Mouse (Mus musculus) urinary bladder, postnatal 10 days (tissue): ENCODE data around the gene Epdr1.
"Not testable (repeated sequence)": the region's sequence is repeated elsewhere in the genome, so short reads cannot be mapped to it uniquely, and the experiment has no call there.

Experiments used
- DNase-seq: peaks from one replicate; pipeline ENCODE4 v3.0.0; 2022; ENCODE audit warnings: low spot score

Epdr1 gene

GRCm38 (mm10) chr13:19604916-19605315, 14.8 kb downstream of the Epdr1 start:
- no peak for DNase-seq

- no peak for DNase-seq
These were observed 16.0 kb downstream of the Epdr1 start for GRCm38 (mm10) chr13:19603719-19604118.

- DNase-seq, result no peak
These were observed 17.2 kb downstream of the Epdr1 start for GRCm38 (mm10) chr13:19602531-19602930.

GRCm38 (mm10) chr13:19599242-19599641, 20.5 kb downstream of the Epdr1 start:
- DNase-seq, result no peak

GRCm38 (mm10) chr13:19595141-19595540, 24.6 kb downstream of the Epdr1 start:
- DNase-seq, result no peak

GRCm38 (mm10) chr13:19590996-19591759, 28.5 kb downstream of the Epdr1 start:
- no peak for DNase-seq

- DNase-seq, result no peak
These were observed 43.8 kb downstream of the Epdr1 start for GRCm38 (mm10) chr13:19575947-19576346.

- not testable (repeated sequence) for DNase-seq
These were observed 45.0 kb downstream of the Epdr1 start for GRCm38 (mm10) chr13:19574723-19575122.

- DNase-seq, result not testable (repeated sequence)
These were observed 49.6 kb downstream of the Epdr1 start for GRCm38 (mm10) chr13:19570166-19570565.

GRCm38 (mm10) chr13:19562510-19562909, 57.2 kb downstream of the Epdr1 start:
- DNase-seq, result no peak

GRCm38 (mm10) chr13:19555391-19555790, 64.3 kb downstream of the Epdr1 start:
- DNase-seq, result no peak
